ENCODE assay signal across 20 mouse cellular contexts in genomic region chr14:118678279-118678985, GRCm38 (mm10). TPM values are rescaled to one million over a fixed set of nuclear protein-coding genes. Genes with fewer than 3 reads are reported as not detected.
DNase-seq lines count a peak whose midpoint lies in the region; ATAC-seq and TF ChIP-seq lines count a peak whose summit lies in the region.
"Had no signal": no experiment of that assay in that cellular context is flagged by ENCODE, and none has a peak within 500 bp of the region (broad histone marks: within the 10 kb centered on the region; RNA-seq: fewer than 3 reads in every experiment).

No protein-coding gene starts in this region.

- H3K4me2 ChIP-seq in intestine, embryonic 16.5 days (ENCODE audit: low read depth, low read length): no peak overlapping the region
- H3K4me2 ChIP-seq in stomach, postnatal 0 days (replicated peaks; ENCODE audit: low read depth): no peak overlapping the region
- no peak overlapping the region for H3K4me2 ChIP-seq in hindbrain, postnatal 0 days (ENCODE audit: low read depth, low read length)
- H3K4me2 ChIP-seq: embryonic facial prominence, embryonic 13.5 days; hindbrain, embryonic 12.5 days; lung, embryonic 14.5 days; midbrain, embryonic 11.5 days had no signal

- H3K4me1 ChIP-seq in kidney, adult 2 months (ENCODE audit: control insufficient read depth, insufficient read depth, low read length): peaks cover 17% of the 10 kb centered on the region; the same call in 1 of the 2 replicates
- no peaks in the 10 kb centered on the region; the same call in 1 of the 2 replicates for H3K4me1 ChIP-seq in lung, adult 2 months (ENCODE audit: control insufficient read depth, insufficient read depth, low read length)
- H3K4me1 ChIP-seq in intestine, embryonic 16.5 days (ENCODE audit: control insufficient read depth, insufficient read depth, low read length): no peaks in the 10 kb centered on the region
- 0 out of 2 replicates have a peak, but pooled peaks cover 3% of the 10 kb centered on the region for H3K4me1 ChIP-seq in stomach, postnatal 0 days (replicated peaks; ENCODE audit: control insufficient read depth, insufficient read depth)
- no peaks in the 10 kb centered on the region for H3K4me1 ChIP-seq in hindbrain, postnatal 0 days (ENCODE audit: insufficient read depth, low read length)
- H3K4me1 ChIP-seq: heart, embryonic 10.5 days; hindbrain, embryonic 12.5 days had no signal

- DNase-seq in kidney, adult 2 months: peak; percentile 54
- no peak for DNase-seq in kidney, postnatal 4 days
- no peak for DNase-seq in lung, adult 2 months
- no peak for DNase-seq in lung, adult 18-20 months
- peak; percentile 50 for DNase-seq in stomach, postnatal 0 days (ENCODE audit: low spot score)
- DNase-seq in urinary bladder, adult 2 months (ENCODE audit: low spot score): no peak
- no peak for DNase-seq in hindbrain, postnatal 0 days (ENCODE audit: low spot score)
- DNase-seq: cerebellum, adult 9-11 months; gastrocnemius, postnatal 36 days; heart, postnatal 10 days; kidney, adult 11 months; lung, embryonic 14.5 days; thymus, adult 18-20 months had no signal

- ATAC-seq in intestine, embryonic 16.5 days: peak; percentile 57
- ATAC-seq in stomach, postnatal 0 days (ENCODE audit: low FRiP score, low TSS enrichment): peak; percentile 83
- ATAC-seq in hindbrain, postnatal 0 days: no peak
- ATAC-seq: forebrain, embryonic 16.5 days had no signal

- no peak overlapping the region; the same call in 1 of the 2 replicates for H3K27ac ChIP-seq in kidney, adult 2 months (ENCODE audit: insufficient read depth, low read depth, low read length)
- H3K27ac ChIP-seq in intestine, embryonic 16.5 days (ENCODE audit: low read length): no peak overlapping the region
- no peak overlapping the region for H3K27ac ChIP-seq in stomach, postnatal 0 days (replicated peaks)
- no peak overlapping the region for H3K27ac ChIP-seq in hindbrain, postnatal 0 days
- H3K27ac ChIP-seq: embryonic facial prominence, embryonic 13.5 days; heart, embryonic 10.5 days; hindbrain, embryonic 12.5 days; macrophage had no signal

- H3K4me3 ChIP-seq in kidney, adult 2 months (ENCODE audit: insufficient read depth, low read depth, low read length): no peak overlapping the region
- H3K4me3 ChIP-seq in lung, adult 2 months (replicated peaks; ENCODE audit: extremely low read depth, low read depth, low read length): no peak overlapping the region
- H3K4me3 ChIP-seq in intestine, embryonic 16.5 days (ENCODE audit: low read length): no peak overlapping the region
- no peak overlapping the region for H3K4me3 ChIP-seq in stomach, postnatal 0 days (ENCODE audit: low read depth, low read length)
- H3K4me3 ChIP-seq in hindbrain, postnatal 0 days (ENCODE audit: low read length): no peak overlapping the region
- H3K4me3 ChIP-seq: embryonic facial prominence, embryonic 13.5 days; heart, embryonic 10.5 days; hindbrain, embryonic 12.5 days had no signal

- H3K36me3 ChIP-seq in kidney, adult 2 months (ENCODE audit: control insufficient read depth, insufficient read depth, low read length): no peaks in the 10 kb centered on the region
- no peaks in the 10 kb centered on the region for H3K36me3 ChIP-seq in intestine, embryonic 16.5 days (ENCODE audit: control insufficient read depth, insufficient read depth, low read length)
- H3K36me3 ChIP-seq in stomach, postnatal 0 days (ENCODE audit: control insufficient read depth, insufficient read depth, low read length): no peaks in the 10 kb centered on the region
- no peaks in the 10 kb centered on the region for H3K36me3 ChIP-seq in hindbrain, postnatal 0 days (ENCODE audit: insufficient read depth, low read length)
- H3K36me3 ChIP-seq: embryonic facial prominence, embryonic 13.5 days; heart, embryonic 10.5 days; hindbrain, embryonic 12.5 days had no signal

- H3K27me3 ChIP-seq in kidney, adult 2 months (replicated peaks; ENCODE audit: control insufficient read depth, insufficient read depth, low read length): no peaks in the 10 kb centered on the region
- H3K27me3 ChIP-seq in intestine, embryonic 16.5 days (replicated peaks; ENCODE audit: control insufficient read depth, insufficient read depth, low read length): no peaks in the 10 kb centered on the region
- H3K27me3 ChIP-seq in stomach, postnatal 0 days (ENCODE audit: control insufficient read depth, insufficient read depth, low read length): no peaks in the 10 kb centered on the region
- no peaks in the 10 kb centered on the region for H3K27me3 ChIP-seq in hindbrain, postnatal 0 days (ENCODE audit: insufficient read depth, low read length)
- H3K27me3 ChIP-seq: hindbrain, embryonic 12.5 days had no signal

- no peaks in the 10 kb centered on the region for H3K9me3 ChIP-seq in intestine, embryonic 16.5 days (ENCODE audit: control insufficient read depth, low read length)
- no peaks in the 10 kb centered on the region for H3K9me3 ChIP-seq in stomach, postnatal 0 days (ENCODE audit: control insufficient read depth, low read length)
- no peaks in the 10 kb centered on the region for H3K9me3 ChIP-seq in hindbrain, postnatal 0 days (ENCODE audit: low read length)
- H3K9me3 ChIP-seq: embryonic facial prominence, embryonic 13.5 days; heart, embryonic 10.5 days; hindbrain, embryonic 12.5 days had no signal

- no peak; the same call in 1 of the 2 replicates for TF ChIP-seq CTCF in kidney, adult 2 months (conservative IDR thresholded peaks at IDR 0.05; ENCODE audit: insufficient read depth, insufficient read length, low read depth, low read length)
- TF ChIP-seq CTCF in lung, adult 2 months (IDR thresholded peaks at IDR 0.05; ENCODE audit: insufficient read depth, low read length): peak; percentile 23; the same call in 1 of the 2 replicates
- peak; percentile 21; the same call in 1 of the 2 replicates for TF ChIP-seq CTCF in stomach, postnatal 0 days (IDR thresholded peaks at IDR 0.05; ENCODE audit: low read depth)
- no peak; the same call in 1 of the 2 replicates for TF ChIP-seq CTCF in hindbrain, postnatal 0 days (IDR thresholded peaks at IDR 0.05; ENCODE audit: low read depth)

- H3K9ac ChIP-seq in intestine, embryonic 16.5 days (ENCODE audit: low read depth, low read length): no peak overlapping the region
- H3K9ac ChIP-seq in stomach, postnatal 0 days (ENCODE audit: low read length): no peak overlapping the region
- H3K9ac ChIP-seq in hindbrain, postnatal 0 days (replicated peaks; ENCODE audit: low read length): no peak overlapping the region
- H3K9ac ChIP-seq: embryonic facial prominence, embryonic 13.5 days; hindbrain, embryonic 12.5 days; lung, embryonic 14.5 days had no signal

- TF ChIP-seq POLR2A in kidney, adult 2 months (IDR thresholded peaks at IDR 0.05; ENCODE audit: low read depth, low read length): no peak
- no peak for TF ChIP-seq POLR2A in lung, adult 2 months (IDR thresholded peaks at IDR 0.05; ENCODE audit: borderline replicate concordance, extremely low read depth, low read depth, low read length)

- no peak for TF ChIP-seq EP300 in stomach, postnatal 0 days (optimal IDR thresholded peaks at IDR 0.05)

- 58% methylated on average over 9 of the region's 9 CpGs for WGBS in kidney, adult 2 months
- WGBS in lung, adult 2 months: 84% methylated on average over 9 of the region's 9 CpGs
- WGBS in intestine, embryonic 16.5 days: 76% methylated on average over 9 of the region's 9 CpGs
- 67% methylated on average over 9 of the region's 9 CpGs for WGBS in stomach, postnatal 0 days
- 88% methylated on average over 9 of the region's 9 CpGs for WGBS in hindbrain, postnatal 0 days

RNA-seq across cellular contexts. Expression of gene Abcc4, which starts 27.6 kb away (rescaled TPM):
- polyA plus RNA-seq in kidney, adult 2 months (2012; rRNA removed): 30.8 and 31.3 TPM in 2 replicates
- 3.6 and 8.7 TPM in 2 replicates for polyA plus RNA-seq in lung, adult 2 months (2012; rRNA removed)
- polyA plus RNA-seq in intestine, embryonic 16.5 days (2015; fragmentation: Nextera tagmentation; extraction: Ambion mirVana): 1.8 and 2.0 TPM in 2 replicates
- 1.9 and 2.6 TPM in 2 replicates for polyA plus RNA-seq in stomach, postnatal 0 days (2015; fragmentation: Nextera tagmentation; extraction: Ambion mirVana)
- polyA plus RNA-seq in urinary bladder, adult 2 months (2012; rRNA removed): 25.8 and 34.0 TPM in 2 replicates
- total RNA-seq in hindbrain, postnatal 0 days (2014; rRNA removed): 4.3 and 4.8 TPM in 2 replicates
- 2.1 and 2.3 TPM in 2 replicates for polyA plus RNA-seq in hindbrain, postnatal 0 days (2015; fragmentation: Nextera tagmentation; extraction: Ambion mirVana)

Comparison
In these comparisons a context has a peak if more than half of its experiments do, and no peak if none do; other contexts are left out.
1. DNase-seq: peak in kidney, adult 2 months (single experiment) and stomach, postnatal 0 days (single experiment); none in kidney, postnatal 4 days (0 of 2), lung, adult 2 months (single experiment), lung, adult 18-20 months (0 of 2), urinary bladder, adult 2 months (single experiment) and hindbrain, postnatal 0 days (single experiment).
2. CTCF ChIP-seq: peak in lung, adult 2 months (single experiment) and stomach, postnatal 0 days (single experiment); none in kidney, adult 2 months (single experiment) and hindbrain, postnatal 0 days (single experiment).